Mouse (Mus musculus) left cerebral cortex, adult 9 months (tissue): ENCODE measurements at regions not wholly inside any gene's neighbourhood (a gene's known extent, or its start where the extent isn't known, plus 50 kb on each side); places are given as distances from the start of the nearest gene placed in this dataset.
A peak's percentile ranks its signal among the peaks of the same experiment; 100 is the strongest.

Experiments used
- DNase-seq, 2 experiments: peaks; one replicate each; pipeline ENCODE4 v3.0.0; 2022; ENCODE audit warnings: low spot score in 2 of 2

DNA sequence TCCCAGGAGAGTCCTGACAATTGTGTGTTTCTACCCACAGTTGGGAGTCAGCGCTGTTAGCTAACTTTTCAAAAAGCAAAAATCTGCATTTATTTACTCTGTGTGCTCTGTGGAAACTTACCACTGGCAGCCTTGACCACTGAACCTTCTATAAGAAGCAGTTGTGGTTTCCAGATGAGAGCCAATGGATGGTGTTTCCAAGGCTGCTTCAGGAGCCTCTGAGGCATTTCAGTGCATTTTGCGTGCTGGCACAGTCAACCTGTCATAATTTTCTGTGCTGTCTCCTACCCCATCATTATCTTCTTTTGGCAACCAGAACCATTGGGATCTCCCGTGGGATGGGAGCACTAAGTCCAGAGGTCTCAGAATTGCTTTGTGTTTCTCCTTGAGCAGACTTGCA, 60.3 kb downstream of the 4930544G11Rik start:
- DNase-seq = no peak

DNA sequence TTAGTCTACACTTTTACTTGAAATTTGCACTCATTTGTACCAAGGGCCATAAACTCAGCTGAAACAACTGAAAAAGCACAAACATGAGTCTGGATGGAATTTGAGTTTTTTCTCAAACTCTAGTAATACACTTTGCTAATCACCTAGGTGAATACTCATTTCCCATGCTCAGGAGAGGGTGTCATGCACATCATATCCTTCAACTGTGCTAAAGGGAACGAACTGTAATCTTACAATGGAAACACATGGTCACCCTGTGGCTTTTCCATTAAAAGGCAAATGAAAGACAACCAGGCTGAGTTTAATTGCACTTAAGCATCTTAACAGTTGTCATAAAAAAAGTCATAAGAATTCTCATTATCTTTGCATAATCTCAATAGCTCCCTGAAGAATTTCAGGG, 71.1 kb downstream of the 4930544G11Rik start:
- DNase-seq = no peak

DNA sequence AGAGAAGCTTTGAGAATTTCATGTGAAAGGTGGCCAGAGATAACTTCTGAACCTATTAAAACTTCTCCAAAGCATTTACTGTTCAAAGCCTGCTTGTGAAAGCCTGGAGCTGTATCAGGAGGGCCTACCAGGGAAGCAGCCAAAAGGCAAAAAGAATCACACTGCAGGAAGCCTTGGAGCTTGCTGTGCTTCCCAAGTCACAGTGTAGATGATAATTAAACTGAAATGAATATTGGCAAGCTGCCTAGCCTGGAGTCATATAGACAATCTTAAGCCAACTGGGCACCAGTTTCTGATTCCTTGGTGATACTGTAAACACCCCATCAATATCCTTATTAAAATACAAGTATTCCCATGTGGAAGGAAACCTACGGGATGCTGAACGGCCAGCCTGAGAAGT, 84.4 kb downstream of the 4930544G11Rik start:
- DNase-seq = no peak

DNA sequence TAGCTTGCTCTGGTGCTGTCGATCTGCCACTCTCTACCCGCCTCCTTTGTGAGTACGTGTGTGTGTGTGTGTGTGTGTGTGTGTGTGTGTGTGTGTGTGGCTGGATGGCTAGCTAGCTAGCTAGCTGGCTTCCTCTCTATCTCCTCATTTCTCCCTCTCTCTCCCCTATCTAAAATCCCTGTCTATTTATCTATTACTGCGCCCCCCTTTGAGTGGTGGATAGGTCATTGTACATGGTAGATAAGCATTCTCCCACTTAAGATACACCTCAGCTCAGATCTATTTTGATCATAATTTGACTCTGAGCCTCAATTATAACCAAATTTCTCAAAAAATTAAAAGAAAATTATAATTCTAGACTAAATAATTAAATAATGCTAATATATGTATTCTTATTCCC, 99.4 kb downstream of the 4930544G11Rik start:
- no peak for DNase-seq

DNA sequence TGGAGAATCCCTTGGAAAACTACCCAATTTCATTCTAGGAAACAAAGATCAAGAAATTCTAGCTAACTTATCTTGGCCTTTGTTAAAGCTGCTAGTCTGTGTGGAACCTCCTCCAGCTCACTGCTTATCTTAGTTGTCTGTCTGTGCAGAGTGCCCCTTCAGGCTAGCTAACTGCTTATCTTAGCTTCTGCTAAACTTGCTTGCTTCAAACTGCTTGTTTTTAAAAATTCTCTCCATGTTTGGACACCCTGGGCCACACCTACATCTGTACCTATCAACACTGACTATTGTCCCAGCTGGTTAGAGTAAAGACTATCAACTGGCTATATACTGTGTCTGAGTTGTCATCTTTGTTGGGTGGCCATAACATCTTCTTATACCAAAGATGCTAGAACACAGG, 100.0 kb downstream of the 4930544G11Rik start:
- DNase-seq = no peak

DNA sequence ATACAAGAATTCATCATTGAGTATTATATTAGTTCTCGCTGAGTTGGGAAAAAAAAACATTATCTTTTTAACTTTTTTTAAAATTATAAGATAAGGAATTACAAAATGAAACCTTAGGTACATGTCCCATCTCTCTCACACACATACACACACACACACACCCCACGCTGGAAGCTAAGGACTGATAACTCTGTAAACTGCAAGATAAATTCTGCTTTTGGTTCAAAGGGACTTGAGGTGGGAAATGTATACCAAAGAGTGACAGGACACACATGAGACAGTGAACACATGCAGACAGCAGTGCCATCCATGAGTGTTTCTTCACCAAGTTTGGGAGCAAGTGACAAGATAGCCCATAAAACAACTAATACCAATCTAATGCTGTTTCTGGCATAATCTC, 100.8 kb downstream of the 4930544G11Rik start:
- no peak for DNase-seq

DNA sequence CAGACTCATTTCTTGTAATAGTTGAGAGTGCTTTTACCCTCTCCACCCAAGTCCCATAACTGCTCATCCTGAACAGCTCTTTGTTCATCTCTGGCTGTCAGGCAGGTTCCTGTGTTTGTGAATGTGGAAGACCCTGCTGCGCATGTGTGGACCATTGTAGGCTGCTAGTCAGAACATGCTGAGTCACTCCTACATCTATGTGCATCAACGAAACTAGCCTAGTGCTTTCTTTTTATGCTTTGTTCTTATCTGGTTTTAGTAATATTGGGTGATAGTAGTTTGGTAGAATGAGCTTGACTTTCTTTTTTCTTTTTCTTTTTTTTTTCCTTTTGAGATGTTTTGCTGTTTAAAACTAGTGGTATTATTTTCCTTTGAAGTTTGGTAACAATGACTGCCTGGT, 116.5 kb downstream of the 4930544G11Rik start:
- no peak for DNase-seq

DNA sequence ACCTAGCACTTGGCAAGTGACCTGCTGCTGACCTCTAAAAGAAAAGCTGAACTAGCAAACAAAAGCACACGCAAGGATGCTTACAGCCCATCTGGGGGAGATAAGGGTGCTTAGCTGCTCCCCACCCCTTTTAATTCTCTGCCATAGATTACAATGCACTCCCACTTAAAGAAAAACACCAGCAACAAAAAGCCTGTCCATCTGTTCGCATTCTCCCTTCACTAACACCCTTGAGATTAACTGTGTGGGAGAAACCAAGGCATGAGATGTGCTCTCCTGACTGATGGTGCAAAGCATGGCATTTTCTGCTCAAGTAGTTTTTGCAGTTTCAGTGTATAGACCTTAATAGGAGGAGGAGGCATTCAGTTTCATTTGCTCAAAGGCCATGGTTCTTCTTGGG, 125.0 kb downstream of the 4930544G11Rik start:
- DNase-seq = no peak

DNA sequence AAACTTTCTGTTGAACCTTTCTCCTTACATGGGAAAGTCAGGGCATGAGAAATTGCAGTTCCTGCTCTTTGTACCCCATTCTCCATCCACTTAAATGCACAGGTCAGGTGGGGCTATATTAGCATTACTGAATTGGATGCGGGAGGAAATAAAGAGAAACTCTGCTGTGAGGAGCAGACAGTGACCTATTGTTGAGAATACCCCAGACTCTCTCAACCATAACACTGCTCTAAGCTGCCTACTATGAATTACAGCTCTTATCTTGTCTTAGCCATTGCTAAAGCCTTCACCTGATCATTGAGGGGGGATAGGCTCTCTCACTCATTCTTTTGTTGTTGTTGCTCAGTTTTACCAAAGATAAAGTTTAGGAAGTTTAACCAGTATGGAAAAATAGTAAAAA, 126.4 kb downstream of the 4930544G11Rik start:
- no peak for DNase-seq

DNA sequence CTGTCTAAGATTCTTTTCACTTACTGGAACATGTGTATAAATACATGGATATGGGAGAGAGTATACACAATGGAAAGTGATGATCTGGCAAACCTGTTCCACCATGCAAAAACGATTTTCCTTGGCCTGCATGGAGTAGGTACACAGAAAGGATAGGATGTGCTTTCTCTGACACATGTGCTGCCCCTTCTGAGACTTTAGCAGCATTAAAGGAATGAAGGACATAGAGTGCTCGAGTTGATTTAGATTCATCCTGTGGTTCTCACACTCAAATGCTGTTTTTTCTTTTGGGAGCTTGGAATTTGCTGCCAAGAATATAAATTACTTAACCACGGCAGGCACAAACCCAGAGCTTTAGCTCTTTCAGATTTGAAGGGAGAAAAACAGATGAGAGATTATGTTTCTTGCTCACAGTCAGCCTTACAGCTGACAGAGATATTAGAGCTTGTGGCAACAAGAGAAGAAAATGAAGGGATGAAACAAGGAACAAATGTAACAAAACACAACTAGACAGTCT, 149.2 kb downstream of the 4930544G11Rik start:
- peak in 1 of 2 experiments; percentile 5 for DNase-seq

DNA sequence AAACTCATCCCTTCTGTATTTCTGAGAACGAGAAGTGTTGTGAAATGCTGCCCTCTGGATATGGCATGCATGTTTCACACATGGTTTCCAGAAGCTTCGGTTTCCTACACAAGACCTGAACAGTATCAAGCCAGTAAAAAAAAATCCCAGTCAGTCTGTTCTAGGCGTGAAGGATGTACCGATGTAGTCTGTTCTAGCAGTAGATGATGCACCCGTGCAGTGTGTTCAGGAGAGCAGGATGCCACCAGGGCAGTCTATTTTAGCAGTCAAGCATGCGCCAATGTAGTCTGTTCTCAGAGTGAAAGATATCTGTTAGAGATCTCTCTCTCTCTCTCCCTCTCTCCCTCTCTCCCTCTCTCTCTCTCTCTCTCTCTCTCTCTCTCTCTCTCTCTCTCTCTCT, 162.0 kb downstream of the 4930544G11Rik start:
- no peak for DNase-seq

DNA sequence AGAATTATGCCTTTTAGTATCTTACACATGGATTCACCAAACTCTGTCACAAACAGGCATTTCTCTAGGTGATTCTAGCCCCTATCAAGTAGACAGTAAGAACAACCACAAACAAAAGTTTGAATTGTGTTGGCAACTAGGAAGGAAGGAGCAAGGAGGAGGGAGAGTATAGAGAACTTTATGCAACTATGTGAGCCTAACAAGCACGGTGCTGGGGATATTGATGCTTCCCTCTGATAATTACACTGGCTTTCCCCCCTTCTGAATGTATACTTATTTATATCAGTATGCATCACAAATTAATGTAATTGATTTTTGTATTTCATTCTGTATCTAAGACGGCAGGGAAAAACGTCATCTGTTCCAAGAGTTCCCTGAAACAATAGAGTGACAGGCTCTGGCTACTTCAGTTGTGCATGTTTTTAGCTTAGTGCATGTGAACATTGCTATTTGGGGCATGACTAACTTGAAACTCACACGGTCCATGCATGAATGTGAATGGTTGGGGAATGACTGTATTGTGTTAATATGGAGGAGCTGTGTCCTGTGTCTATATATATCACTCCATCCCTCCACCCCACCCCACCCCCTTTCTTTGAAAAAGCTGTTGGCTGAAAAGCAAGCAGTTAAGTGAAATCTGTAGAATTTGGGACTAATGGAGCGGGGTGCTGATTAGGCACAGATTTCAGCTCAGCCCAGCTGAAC, 169.2 kb downstream of the 4930544G11Rik start:
- no peak for DNase-seq

DNA sequence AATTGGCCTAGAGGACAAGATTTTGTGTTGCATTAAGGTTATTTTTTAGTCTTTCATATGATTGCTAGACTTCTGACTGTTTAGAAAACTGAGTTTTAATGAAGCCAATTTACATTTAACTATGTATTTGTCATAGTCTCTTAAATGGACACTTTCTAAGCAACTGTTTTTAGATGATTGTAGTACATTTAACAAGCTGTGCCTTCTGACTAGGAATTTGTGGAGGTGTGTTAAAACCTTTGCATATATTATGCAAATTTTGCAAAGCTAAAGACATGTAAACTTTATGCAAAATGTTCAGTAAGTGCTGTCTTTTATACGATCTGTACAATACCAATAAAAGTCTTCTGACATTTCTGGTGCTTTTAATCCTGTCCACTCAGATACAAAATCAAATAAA, 171.9 kb downstream of the 4930544G11Rik start:
- DNase-seq = no peak

DNA sequence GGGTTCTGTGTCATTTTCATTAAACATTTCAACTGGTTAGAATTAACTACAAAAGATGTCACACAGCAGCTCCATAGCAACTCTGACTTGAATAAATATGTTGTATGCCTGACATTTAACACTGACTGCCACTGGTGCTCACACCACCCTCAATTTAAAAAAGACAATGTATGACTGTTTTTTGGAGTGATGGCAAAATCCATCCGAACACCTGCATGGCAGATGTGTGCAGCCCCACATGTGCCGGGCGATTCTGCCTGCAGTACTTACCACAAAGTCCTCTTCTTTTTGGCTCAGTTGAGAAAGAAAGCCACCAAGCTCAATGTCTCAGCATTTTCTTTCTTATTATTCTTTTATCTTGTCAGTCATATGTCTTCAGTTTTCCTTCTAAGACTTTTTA, 199.4 kb downstream of the 4930544G11Rik start:
- no peak for DNase-seq

DNA sequence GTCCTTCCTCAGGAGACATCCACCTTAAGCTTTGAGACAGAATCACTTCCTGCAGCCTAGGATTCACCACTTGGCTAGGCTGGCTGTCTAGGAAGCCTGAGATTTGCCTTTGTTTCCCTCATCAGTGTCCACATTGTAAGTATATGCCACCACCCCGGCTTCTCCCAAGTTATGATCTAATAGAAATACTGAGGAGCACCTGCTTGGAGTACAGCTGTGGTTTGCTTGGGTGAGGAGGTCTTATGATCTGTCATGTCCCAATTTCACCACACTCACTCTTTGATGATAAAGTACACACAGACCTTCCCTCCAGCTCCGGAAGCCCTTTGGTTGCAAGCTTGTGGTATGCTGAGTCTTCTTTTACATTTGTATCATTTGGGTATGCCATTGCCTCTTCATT, 202.4 kb downstream of the 4930544G11Rik start:
- DNase-seq = no peak

DNA sequence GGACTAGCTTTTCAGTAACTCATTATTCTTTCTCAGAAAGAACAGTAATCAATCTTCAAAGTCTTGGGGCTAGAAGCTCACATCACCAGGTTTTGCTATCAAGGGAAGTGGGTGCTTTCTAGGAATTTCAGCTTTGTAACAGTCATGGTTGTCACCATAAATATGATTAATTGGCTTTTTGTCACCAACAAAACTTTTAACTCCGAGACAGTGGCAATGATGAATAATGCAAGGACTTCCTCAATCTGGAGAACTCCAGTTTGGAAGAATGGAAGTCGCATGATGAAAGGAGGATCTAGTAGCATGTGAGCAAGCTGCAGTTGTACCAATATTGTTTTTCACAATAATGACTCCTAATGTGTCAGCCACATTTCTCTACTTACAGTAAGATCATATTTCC, 208.4 kb downstream of the 4930544G11Rik start:
- DNase-seq = no peak

DNA sequence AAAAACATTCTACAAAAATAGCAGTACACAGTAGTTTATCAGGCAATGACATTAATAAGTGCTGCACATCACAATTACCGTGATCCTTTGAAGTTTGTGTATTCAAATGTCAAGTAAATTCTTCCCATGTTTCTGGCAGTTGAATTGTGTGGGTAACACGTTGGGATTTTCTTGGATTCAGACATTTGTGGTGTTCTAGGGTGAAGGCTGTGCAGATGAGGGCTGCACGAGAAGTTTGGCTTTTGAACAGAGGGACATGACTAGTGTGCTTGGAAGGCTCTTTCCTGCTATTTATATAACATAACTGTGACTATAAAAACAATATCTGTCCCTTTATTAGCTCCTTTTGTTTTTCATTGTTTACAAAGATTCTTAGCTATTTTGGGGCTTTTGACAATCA, 216.5 kb downstream of the 4930544G11Rik start:
- DNase-seq = no peak

DNA sequence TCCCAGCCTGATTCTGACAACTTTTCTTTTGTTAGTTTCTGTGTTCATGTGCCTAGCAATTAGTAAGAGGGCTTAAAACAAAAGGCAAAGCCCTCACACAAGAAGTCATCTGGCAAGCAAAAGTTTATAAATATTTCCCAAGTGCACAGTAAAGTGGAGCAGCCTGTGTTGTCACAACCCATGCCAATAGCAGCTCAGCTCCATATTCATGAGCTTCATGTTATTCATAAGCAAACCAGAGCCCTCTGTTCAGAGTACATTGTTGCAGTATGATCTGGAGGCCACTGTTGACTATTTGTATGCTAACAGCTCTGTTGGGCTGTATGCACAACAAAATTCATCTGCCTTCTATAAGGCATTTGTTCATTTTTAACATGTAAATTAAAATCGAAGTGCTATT, 245.6 kb downstream of the 4930544G11Rik start:
- DNase-seq = no peak

DNA sequence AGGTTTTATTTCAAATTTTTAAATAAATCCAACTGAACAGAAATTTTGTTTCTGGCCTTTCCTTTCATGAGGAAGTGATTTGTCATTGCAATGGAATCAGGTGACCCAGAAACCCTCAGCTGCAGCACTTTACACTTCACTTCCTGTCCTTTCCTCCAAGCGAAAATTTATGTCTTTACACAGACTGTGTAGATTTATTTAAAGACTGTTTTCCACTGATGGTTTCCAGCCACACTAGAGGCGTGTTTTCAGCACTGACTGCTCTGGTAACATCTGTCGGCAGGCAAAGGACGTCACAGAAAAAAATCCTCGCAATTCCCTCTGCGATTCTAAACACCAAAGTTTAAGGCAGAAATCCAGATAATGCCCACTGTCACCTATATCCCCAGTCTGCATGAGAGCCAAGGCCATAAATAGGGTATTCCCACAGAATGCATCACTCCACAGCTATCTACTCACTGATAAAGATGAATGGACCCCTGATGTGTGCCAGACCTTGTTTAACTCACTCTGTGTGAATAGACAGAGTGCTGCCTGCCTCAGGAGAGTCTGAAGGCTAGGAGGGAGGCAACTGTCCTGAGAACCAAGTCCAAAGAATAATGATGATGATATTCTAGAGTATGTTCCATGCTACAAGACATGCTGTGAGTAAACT, 247.9 kb downstream of the 4930544G11Rik start:
- no peak for DNase-seq

DNA sequence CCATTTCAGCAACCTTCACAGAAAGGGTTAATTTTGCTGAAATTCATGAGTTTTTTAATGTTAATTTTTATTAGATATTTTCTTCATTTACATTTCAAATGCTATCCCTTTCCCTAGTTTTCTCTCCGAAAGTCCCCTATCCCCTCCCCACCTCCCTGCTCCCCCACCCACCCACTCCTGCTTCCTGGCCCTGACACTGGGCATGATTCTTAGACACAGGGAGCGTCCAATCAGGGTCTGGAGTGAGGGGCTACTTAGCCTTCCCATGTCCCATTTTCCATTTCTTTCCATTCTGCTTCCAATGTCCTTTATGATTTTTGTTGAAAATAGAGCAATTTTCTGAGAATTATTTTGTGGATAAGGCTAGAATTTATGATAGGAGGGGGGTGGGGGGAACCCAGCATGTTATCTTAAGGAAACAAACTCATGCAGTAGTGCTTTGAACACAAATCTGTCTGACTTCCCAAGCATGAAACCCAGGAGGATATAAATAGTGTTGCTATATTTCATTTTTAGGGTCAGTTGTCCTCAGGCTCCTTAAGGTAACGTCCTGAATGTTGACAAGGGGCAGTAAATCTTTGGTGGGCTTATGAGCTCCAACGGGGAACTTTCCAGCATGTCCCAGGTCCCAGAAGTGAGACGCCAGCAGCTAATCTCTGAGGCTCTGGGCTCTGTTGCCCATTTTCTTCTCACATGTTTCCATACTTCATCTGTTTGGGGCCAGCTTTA, 254.0 kb downstream of the 4930544G11Rik start:
- DNase-seq = no peak

DNA sequence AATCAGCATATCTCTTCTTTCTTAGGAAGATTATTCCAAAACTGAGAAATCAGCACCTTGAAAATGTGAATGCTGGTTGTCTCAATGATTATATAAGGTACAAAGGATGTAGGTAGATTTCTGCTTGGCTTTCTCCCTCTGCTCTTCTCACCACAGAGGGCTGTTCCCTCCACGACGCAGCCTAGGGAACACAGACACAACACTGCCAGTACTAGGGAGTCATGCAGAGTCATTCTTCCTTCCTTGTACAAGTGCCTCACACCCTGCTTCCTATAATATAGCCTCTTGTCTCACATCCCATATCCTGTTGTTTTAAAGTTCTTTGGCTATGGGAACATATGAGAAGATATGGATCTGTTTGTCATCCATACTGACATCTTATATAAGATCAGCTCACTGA, 265.1 kb downstream of the 4930544G11Rik start:
- no peak for DNase-seq

DNA sequence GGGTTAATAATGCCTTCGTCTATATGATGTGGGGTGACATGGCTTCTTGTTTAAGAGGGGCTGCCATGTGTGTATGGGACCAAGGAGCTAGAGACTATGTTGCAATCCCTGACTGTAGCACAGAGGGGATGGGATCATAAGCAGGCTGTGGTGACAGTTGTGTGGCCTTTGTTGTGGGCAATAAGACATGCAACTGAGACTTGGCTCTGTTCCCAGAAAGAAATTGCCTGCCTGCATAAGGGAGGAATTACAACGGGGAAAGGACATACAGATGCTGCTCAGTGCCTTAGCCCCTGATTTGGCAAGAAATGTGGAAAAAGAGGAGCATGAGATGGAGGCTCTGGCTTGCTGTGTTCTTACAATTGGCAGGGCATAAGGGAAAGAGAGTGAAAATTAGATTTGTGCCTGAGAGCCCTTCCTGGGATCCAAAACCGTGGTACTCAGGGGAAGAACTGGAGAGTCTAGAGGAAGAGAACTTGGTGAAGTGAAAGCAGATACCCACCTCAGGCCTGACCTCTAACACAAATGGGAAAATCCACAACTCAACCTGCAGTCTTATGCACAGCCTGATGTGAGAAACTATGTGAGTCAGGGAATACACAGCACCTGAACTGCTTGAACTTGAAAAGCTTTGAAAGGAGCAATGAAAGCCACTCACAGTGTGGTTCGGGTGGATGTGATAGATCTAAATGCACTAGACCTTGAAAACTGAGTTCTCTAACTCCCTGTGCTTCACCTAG, 271.9 kb downstream of the 4930544G11Rik start:
- no peak for DNase-seq
